Mouse (Mus musculus): ENCODE results near the gene Lrp8. TPM values are rescaled to one million over a fixed set of nuclear protein-coding genes. Genes with fewer than 3 reads are reported as not detected.

Gene Lrp8
- polyA plus RNA-seq, 1 experiment, result not detected

DNA sequence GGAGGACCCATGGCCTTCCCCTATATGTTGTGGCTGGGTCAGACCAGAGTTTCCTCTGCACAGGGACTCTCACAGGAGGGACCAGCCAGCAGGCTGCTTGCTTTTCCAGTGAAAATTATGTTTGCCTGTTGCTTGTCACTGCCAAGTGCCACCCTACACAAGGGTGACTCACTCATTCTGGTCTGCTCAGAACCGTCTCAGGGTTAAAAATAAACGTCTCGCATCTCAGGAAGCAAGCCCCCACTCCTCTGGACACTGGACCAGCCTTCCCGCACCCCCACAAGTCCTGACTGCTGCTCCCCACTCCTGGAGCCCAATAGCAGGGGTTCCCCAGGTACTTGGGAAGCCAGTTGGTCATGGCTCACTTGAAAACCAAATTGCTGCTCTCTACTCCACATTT lies 14.4 kb downstream of the Lrp8 start:
- 30% methylated on average over 4 of the region's 4 CpGs for WGBS
- no peak for TF ChIP-seq POLR2A (IDR thresholded peaks at IDR 0.05; ENCODE audit: insufficient read depth, low read depth, low read length)
- peak overlapping the region; percentile 59 for H3K27ac ChIP-seq (ENCODE audit: insufficient read depth, low read depth, low read length)

DNA sequence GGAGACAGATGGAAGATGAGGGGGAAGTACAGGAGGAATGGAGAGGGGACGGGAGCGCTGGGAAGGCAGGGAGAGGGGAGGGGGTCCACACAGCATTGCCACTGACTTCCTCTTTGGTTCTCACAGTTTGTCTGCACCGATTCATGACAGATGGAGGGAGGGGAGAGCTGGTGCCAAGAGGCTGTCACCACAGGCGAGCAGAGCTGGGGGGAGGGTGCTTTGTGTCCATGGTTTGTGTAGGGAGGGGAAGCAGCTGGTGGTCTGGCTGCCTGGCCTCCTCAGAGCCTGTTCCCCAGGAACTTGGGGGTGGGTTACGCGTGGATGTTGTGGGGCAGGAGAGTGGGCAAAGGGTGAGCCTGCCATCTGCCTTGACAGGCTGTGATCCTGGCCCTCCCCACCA lies 15.4 kb downstream of the Lrp8 start:
- H3K4me1 ChIP-seq (ENCODE audit: control insufficient read depth, insufficient read depth, low read length), result peaks cover 73% of the 10 kb centered on the region
- H3K4me3 ChIP-seq (ENCODE audit: insufficient read depth, low read depth, low read length), result no peak overlapping the region
- 39% methylated on average over 6 of the region's 6 CpGs for WGBS
- no peak for TF ChIP-seq POLR2A (IDR thresholded peaks at IDR 0.05; ENCODE audit: insufficient read depth, low read depth, low read length)
- no peak for TF ChIP-seq CTCF (IDR thresholded peaks at IDR 0.05; ENCODE audit: insufficient read depth, low read depth, low read length)
- H3K27ac ChIP-seq (ENCODE audit: insufficient read depth, low read depth, low read length), result peak overlapping the region; percentile 18; the same call in 1 of the 2 replicates

More for the DNA sequence above, 14.4 kb downstream of the Lrp8 start:
- no peak overlapping the region for H3K4me3 ChIP-seq (ENCODE audit: insufficient read depth, low read depth, low read length)
- H3K4me1 ChIP-seq (ENCODE audit: control insufficient read depth, insufficient read depth, low read length), result peaks cover 77% of the 10 kb centered on the region

DNA sequence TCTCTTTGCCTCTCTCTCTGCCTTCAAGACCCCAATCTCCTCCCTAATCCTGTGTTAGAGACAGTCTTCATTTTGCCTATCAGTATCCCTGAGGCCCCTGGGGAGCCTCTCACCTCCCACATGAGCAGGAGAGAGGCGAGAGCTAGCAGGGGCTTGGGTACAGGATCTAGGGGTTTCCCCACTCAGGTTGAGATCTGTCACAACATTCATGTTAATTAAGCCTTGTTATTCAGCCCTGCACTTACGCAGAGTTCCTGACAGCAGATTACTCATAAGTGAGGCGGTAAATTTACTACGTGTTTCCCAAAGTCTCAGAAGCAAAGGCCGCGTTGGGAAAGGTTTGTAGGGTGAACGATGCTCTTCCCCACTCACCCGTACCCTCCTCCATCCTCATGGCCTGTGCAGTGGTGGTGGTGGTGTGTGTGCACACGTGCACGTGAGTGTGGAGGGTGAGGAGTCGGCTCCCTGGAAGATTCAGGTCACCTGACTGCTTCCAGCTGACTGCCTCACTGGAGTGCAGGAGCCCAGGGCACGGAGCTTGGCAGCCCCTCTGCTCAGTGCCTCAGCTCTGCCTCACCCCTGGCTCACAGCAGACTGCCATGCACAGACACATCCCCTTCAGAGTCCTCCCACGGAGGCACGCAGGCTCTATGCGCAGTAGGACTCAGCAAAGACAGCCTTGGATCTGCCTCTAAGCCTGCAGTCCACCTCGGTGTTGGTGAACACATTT lies 18.1 kb downstream of the Lrp8 start:
- H3K4me3 ChIP-seq (ENCODE audit: insufficient read depth, low read depth, low read length), result no peak overlapping the region
- peak overlapping the region; percentile 48 for H3K27ac ChIP-seq (ENCODE audit: insufficient read depth, low read depth, low read length)
- WGBS, result 26% methylated on average over 16 of the region's 16 CpGs
- peaks cover 77% of the 10 kb centered on the region for H3K4me1 ChIP-seq (ENCODE audit: control insufficient read depth, insufficient read depth, low read length)
- TF ChIP-seq CTCF (IDR thresholded peaks at IDR 0.05; ENCODE audit: insufficient read depth, low read depth, low read length) (no peak), POLR2A (IDR thresholded peaks at IDR 0.05; ENCODE audit: insufficient read depth, low read depth, low read length) (no peak)

DNA sequence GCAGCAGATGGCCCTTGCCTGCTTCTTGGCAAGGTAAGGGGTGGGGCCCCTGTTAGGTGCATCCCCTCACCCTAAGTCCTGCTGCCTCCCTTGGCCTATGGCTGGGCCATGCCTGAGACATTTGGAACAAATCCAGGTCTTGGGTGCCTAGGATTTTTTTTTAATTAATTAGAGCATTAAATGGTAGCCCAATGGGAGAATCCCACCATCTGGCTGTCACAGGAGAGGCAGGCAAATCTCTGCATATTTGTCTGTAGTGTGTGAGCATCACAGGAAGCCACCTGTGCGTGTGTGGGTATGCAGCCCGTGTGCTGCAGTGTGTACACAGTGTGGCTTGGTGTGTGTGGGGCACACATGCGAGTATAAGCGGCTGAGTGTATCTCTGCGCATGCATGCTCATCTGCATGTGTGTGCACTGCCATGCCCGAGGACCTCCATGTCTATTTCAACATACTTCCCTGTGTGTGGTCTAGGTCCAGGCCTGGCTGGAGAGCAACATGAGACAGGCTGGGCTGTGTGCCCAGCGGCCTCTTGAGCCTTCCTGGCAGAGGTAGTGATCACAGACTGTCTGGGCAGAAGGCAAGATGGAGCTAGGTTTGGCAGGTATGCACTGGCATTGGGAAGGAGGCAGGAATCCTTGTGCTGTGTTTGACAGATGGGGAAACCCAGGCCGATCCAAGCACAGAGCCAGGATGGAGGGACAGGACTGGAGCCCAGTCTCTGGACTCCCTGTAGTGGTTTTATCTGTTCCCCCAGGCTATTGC lies 19.0 kb downstream of the Lrp8 start:
- WGBS, result 48% methylated on average over 8 of the region's 8 CpGs
- TF ChIP-seq POLR2A (IDR thresholded peaks at IDR 0.05; ENCODE audit: insufficient read depth, low read depth, low read length) (no peak), CTCF (IDR thresholded peaks at IDR 0.05; ENCODE audit: insufficient read depth, low read depth, low read length) (no peak)
- Histone ChIP-seq H3K4me3 (ENCODE audit: insufficient read depth, low read depth, low read length) (no peak overlapping the region), H3K4me1 (ENCODE audit: control insufficient read depth, insufficient read depth, low read length) (peaks cover 77% of the 10 kb centered on the region), H3K27ac (ENCODE audit: insufficient read depth, low read depth, low read length) (peak overlapping the region; percentile 32; the same call in 1 of the 2 replicates)

DNA sequence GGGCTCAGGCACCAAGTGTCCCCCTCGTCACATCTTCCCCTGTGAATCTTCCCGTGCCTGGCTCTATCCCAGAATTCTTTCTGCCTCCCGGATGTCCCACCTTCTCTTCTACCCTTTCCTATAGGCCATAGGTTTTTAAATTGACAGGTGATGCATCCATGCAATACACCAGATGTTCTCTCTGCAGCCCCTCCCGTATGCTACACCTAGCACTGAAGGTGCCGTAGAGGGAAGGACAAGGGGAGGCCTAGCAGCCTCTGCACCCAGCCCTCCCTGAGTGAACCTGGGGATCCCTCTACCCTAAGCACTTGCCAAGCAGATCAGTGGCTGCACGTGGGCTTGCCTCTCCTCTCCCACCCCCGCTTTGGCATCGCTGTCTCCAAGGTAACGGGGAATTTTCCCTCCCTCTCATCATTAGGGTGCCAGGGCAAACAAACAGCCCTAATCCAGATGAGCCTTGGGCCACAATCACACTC lies 20.9 kb downstream of the Lrp8 start:
- WGBS, result 27% methylated on average over 9 of the region's 9 CpGs
- peak overlapping the region; percentile 3; the same call in 1 of the 2 replicates for H3K4me3 ChIP-seq (ENCODE audit: insufficient read depth, low read depth, low read length)
- TF ChIP-seq CTCF (IDR thresholded peaks at IDR 0.05; ENCODE audit: insufficient read depth, low read depth, low read length) (no peak), POLR2A (IDR thresholded peaks at IDR 0.05; ENCODE audit: insufficient read depth, low read depth, low read length) (no peak)
- H3K27ac ChIP-seq (ENCODE audit: insufficient read depth, low read depth, low read length), result peak overlapping the region; percentile 40
- H3K4me1 ChIP-seq (ENCODE audit: control insufficient read depth, insufficient read depth, low read length), result peaks cover 80% of the 10 kb centered on the region

DNA sequence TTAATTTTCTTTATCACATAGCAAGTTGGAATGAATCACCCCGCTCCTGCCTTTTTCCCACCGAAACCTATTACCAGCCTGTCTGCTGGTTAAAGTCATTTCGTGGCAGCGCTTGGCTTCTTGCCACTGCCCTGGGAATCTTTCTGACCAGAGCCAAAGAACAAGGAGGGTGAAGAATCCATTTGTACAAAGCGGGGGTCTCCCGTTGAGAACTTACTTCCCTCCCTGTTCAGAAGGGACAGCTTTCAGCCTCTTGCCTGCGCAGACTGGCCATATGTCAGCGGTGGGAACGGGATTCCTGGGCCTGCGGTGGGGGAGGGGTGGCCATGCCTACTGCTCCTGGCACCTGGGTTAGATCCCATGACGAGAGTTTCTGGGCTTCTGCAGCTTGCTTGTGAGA lies 21.4 kb downstream of the Lrp8 start:
- Histone ChIP-seq H3K27ac (ENCODE audit: insufficient read depth, low read depth, low read length) (peak overlapping the region; percentile 40), H3K4me3 (ENCODE audit: insufficient read depth, low read depth, low read length) (no peak overlapping the region), H3K4me1 (ENCODE audit: control insufficient read depth, insufficient read depth, low read length) (peaks cover 83% of the 10 kb centered on the region)
- WGBS, result 17% methylated on average over 11 of the region's 11 CpGs
- TF ChIP-seq POLR2A (IDR thresholded peaks at IDR 0.05; ENCODE audit: insufficient read depth, low read depth, low read length) (no peak), CTCF (IDR thresholded peaks at IDR 0.05; ENCODE audit: insufficient read depth, low read depth, low read length) (no peak)

DNA sequence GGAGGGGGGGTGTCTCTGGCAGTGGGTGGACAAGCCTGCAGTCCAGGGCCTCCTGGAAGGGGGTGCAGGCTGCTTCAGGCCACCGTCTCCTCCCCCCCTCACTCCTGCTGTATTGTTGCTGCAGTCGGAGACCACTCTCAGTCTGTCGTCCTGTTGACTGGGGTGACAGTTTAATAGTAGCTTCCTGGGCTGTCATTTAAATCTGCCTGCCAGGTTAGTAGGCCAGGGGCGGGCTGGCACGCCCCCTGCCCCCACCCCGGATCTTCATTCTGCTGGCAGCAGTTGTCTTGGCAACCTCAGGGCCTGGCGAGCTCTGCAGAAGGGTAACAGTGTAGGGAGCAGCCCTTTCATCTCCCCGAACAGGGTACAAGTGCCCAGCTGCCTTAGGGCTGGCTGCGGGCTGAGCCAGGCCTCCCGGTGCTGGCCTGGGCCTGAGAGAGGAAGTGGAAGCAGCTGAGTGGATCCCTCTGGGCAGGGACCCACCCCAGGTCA lies 26.7 kb downstream of the Lrp8 start:
- 4% methylated on average over 10 of the region's 10 CpGs for WGBS
- no peak for TF ChIP-seq POLR2A (IDR thresholded peaks at IDR 0.05; ENCODE audit: insufficient read depth, low read depth, low read length)
- H3K4me1 ChIP-seq (ENCODE audit: control insufficient read depth, insufficient read depth, low read length), result peaks cover 93% of the 10 kb centered on the region
- H3K4me3 ChIP-seq (ENCODE audit: insufficient read depth, low read depth, low read length), result no peak overlapping the region
- peak overlapping the region; percentile 87 for H3K27ac ChIP-seq (ENCODE audit: insufficient read depth, low read depth, low read length)

DNA sequence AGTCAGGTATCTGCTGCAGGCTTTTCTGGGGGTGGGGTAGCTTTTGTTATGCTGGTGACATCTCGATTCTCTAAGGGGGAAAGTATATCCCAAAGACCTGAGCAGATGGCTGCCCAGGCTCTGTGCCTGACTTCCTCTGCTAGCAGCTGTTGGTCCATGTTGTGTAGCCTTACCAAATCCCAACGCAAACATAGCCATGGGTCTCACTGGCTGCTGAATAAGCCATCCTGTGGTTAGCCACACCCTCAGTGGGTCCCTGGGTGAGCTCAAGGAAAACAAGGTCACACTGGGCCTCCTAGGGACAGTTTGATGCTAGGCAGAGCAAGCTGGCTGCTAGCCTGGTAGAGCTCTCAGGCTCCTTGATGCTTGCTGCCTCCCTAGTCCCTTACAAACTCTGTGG lies 27.6 kb downstream of the Lrp8 start:
- TF ChIP-seq CTCF (IDR thresholded peaks at IDR 0.05; ENCODE audit: insufficient read depth, low read depth, low read length) (no peak), POLR2A (IDR thresholded peaks at IDR 0.05; ENCODE audit: insufficient read depth, low read depth, low read length) (no peak)
- WGBS, result 15% methylated on average over 2 of the region's 2 CpGs
- H3K4me3 ChIP-seq (ENCODE audit: insufficient read depth, low read depth, low read length), result no peak overlapping the region
- peaks cover 94% of the 10 kb centered on the region for H3K4me1 ChIP-seq (ENCODE audit: control insufficient read depth, insufficient read depth, low read length)
- peak overlapping the region; percentile 87 for H3K27ac ChIP-seq (ENCODE audit: insufficient read depth, low read depth, low read length)

DNA sequence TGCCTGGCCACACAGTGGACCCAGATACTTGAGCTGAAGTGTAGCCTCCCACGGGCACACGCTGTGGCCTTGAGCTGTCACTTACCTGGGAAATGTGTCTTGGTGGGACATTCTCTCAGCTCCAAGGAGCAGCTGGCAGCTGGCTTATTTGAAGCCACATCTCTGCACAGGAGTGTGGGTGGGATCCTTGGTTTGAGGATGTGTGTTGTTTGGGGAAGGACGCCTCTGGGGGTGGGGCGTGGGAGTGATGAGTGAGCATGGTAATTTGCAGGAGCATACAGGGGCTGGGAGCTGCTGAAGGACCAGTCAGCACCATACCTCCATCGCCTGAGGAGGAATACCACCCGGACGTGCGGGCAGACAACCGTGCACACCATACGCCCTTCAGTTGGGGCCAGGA lies 28.1 kb downstream of the Lrp8 start:
- no peak overlapping the region for H3K4me3 ChIP-seq (ENCODE audit: insufficient read depth, low read depth, low read length)
- peaks cover 94% of the 10 kb centered on the region for H3K4me1 ChIP-seq (ENCODE audit: control insufficient read depth, insufficient read depth, low read length)
- no peak for TF ChIP-seq POLR2A (IDR thresholded peaks at IDR 0.05; ENCODE audit: insufficient read depth, low read depth, low read length)
- no peak for TF ChIP-seq CTCF (IDR thresholded peaks at IDR 0.05; ENCODE audit: insufficient read depth, low read depth, low read length)
- 26% methylated on average over 10 of the region's 10 CpGs for WGBS
- peak overlapping the region; percentile 87 for H3K27ac ChIP-seq (ENCODE audit: insufficient read depth, low read depth, low read length)

All from olfactory bulb, adult 2 months (tissue).